Mouse (Mus musculus) gastrocnemius, postnatal 10 days (tissue): ENCODE data around the gene Rrh. TPM values are rescaled to one million over a fixed set of nuclear protein-coding genes. Genes with fewer than 3 reads are reported as not detected.
"Not testable (repeated sequence)": the region's sequence is repeated elsewhere in the genome, so short reads cannot be mapped to it uniquely, and the experiment has no call there.

Experiments
- DNase-seq: peaks from one replicate; pipeline ENCODE4 v3.0.0; 2021; ENCODE audit warnings: mixed read lengths
- total RNA-seq, 2 experiments: library from RNA; stranded (reverse); gene quantifications; 2 replicates each; pipeline ENCODE4 v1.2.3; 2021

Gene Rrh
- total RNA-seq, 2 experiments from 2014 or later = 0.07 to 0.27 TPM

DNA sequence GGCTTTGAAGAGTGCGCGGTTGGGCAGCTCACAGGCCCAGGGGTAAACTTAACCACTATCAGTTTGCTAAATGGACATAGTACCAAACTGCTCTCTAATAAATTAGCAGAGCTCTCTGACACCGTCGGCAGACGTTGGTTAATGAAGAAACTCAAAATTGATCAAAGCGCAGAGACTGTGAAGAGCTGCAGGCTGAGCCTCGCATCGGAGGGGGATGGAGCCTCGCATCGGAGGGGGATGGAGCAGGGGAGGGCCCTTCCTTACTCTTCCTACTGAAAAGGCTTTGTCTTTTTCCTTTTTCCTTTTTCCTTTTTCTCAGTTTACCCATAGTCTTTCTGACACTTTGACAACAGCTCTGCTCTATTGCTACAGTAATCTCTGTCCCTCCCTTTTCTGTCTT is 41.0 kb downstream of the Rrh start:
- DNase-seq = no peak

DNA sequence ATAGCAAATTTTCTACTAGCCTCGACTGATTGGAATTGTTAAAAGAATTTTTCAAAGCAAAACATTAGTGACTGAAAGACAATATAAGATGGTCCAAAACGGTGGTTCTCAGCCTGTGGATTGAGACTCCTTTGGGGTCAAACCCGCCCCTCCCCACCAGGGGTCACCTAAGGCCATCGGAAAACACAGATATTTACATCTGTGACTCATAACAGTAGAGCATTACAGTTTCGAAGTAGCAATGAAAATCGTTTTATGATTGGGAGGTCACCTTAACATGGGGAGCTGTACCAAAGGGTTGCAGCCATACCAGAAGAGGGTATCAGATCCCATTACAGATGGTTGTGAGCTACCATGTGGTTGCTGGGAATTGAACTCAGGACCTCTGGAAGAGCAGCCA is 51.2 kb downstream of the Rrh start:
- no peak for DNase-seq

DNA sequence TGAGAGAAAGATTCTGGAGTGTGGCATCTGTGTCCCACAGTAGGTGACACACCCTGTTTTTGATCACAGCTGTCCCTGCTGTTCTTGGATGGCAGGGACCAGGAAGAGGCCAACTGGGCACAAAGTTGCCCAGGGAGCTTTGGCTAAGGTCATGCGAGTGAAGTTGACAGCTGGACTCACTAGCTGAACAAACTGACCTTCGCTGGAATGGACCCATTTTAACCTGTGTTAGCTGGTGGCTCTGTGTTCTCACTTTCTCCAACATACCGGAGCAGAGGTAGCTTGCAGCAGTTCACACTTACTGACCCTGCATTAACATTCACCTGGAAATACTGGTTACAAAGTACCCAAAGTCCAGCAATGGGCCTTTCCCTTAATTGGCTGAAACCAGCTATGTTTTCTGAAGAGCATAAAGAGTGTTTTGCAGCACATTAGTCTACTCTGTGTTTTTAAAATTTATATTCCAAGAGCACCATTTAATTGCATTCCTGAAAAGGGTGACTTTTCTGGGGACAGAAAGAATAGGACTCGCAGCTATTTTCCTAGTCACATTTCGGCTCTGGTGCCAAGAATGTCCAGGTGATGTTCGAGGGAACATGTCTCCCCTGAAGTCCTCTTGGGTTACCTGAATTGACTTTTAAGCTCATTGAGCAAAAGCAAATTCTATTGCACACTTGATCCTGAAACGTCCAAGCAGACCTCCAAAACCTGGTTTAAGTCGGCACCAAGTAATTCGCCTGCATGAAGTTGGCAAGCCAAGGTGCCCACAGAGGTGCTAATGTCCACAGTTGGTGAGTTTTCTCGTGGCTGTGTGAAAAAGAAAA is 55.2 kb downstream of the Rrh start:
- DNase-seq = peak; percentile 18

DNA sequence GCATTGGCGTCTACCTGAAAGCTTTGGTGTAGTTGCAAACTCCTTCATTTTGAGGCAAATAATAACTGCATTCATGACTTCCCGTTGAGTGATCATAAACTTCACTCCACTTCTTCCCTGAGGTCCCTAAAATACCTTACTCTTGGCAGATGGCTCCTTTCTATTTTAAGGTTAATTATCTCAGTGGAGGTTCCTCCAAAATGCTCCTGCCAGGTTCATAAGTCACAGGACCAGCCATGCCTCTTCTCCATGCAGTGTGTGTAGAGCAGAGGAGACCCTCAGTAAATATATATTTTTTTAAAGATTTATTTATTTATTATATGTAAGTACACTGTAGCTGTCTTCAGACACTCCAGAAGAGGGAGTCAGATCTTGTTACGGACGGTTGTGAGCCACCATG is 56.3 kb downstream of the Rrh start:
- DNase-seq = no peak

DNA sequence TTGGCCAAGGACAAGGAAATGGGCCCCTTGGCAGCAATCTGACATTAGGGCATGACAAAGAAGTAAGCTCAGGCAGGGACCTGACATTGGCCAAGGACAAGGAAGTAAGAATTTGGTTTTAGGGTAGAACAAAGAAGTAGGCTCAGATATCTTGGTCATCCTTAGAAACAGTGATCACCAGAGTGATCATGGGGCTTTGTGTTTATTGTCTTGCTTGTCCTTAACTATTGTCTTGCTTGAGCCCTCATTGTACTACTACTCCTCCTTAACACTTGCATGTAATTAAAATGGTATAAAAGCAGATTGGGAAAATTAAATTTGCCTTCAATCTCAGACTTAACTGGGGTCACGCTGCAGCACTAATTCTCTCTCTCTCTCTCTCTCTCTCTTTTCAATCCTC is 64.8 kb downstream of the Rrh start:
- DNase-seq = not testable (repeated sequence)

DNA sequence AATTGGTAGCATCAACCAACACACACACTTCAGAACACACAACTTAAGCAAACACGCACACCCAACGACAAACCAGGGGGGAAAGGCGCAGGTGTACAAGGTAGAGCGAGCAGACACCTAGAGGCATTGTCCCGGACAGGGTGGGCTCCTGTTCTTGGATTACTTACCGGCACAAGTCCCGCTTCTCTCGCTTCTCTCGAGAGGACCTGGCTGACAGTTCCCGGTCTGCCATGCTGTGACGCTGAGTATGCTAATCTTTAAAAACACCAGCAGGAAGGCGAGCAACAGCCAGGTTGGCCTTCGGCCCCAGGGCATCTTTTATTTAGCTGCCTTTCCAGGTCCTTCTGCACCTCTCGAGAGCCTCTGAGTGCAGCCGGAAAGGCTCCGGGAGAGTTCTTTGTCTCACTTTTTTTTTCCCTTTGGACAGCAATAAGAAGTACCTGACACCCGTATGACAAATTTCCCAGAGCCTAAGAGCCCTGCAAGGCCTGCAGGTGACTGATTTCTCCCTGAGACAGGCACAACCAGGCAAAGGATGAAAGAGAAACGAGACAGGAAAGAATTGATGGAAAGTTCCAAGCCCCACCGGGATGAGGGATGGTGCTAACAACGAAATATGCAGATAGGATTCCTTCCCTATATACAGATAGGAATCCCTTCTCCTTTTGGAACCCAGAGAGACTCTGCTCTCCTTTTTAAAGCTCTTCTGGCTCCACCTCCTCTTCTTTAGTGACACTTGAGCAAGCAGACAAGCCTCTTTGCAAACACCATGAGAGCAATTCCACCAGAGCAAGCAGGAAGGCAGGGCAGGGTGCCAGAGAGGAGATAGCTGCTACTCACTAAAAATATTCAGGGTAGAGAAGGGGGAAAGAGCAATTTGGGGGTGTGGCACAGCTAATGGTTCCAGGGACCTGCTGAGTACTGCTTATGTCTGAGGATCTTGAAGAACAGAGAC is 67.5 kb downstream of the Rrh start, which contains the start of gene Egf:
Gene Egf (minus strand): TSS at position 667 of the 955 bp plus-strand sequence.
- peak; percentile 41 for DNase-seq

Other genes with a start within 250 kb of the Rrh start
- 10 to 100 TPM; 23.2 to 32.1 TPM for gene Egf, start 67.3 kb downstream of the Rrh start, total RNA-seq
- not detected for gene Lrit3, start 18.6 kb downstream of the Rrh start, total RNA-seq
- 10 to 100 TPM; 27.0 to 34.6 TPM for gene Gar1, start 8.8 kb upstream of the Rrh start, total RNA-seq
- under 1 TPM in 1 of 2 experiments, not detected in 1; 0.47 TPM for gene Cfi, start 13.3 kb upstream of the Rrh start, total RNA-seq
- 10 to 100 TPM; 18.4 to 22.9 TPM for gene Pla2g12a, start 56.0 kb upstream of the Rrh start, total RNA-seq
- 1 to 10 TPM; 5.6 to 8.2 TPM for gene Casp6, start 78.8 kb upstream of the Rrh start, total RNA-seq
- gene Mcub, start 147.6 kb upstream of the Rrh start, total RNA-seq = 1 to 10 TPM in 1 of 2 experiments, under 1 TPM in 1; 0.95 to 1.2 TPM
- gene Sec24b, start 239.0 kb upstream of the Rrh start, total RNA-seq = 10 to 100 TPM; 21.4 to 33.1 TPM